Mouse (Mus musculus) effector memory CD4-positive, alpha-beta T cell, adult 7 months (primary cell): ENCODE measurements around the gene Kctd3. TPM values are rescaled to one million over a fixed set of nuclear protein-coding genes. Genes with fewer than 3 reads are reported as not detected.

Experiments used
- polyA plus RNA-seq: library from polyadenylated mRNA; unstranded; fragments of 100-300 nt; shearing (Covaris generic); gene quantifications from one replicate; pipeline ENCODE4 v1.2.1, GENCODE M21; 2017

Kctd3 gene
- 10.5 TPM for polyA plus RNA-seq

GRCm38 (mm10) chr1:189007239-189007979 lies at the start of gene Kctd3:
Gene Kctd3, minus strand, starts transcription at chr1:189007841.

